Mouse (Mus musculus) G1E (cell line): ENCODE results near the gene Sstr4. TPM values are rescaled to one million over a fixed set of nuclear protein-coding genes. Genes with fewer than 3 reads are reported as not detected.

ENCODE experiments used
- ATAC-seq: 2 replicates; pipeline ENCODE4 v1.8.0; 2016; ENCODE audit warnings: mild to moderate bottlenecking; ENCODE audit not compliant: insufficient number of reproducible peaks, poor library complexity, low FRiP score, severe bottlenecking; ENCODE audit errors: extremely low read depth
- DNase-seq: peaks from one replicate; pipeline ENCODE4 v3.0.0; 2012; ENCODE audit warnings: low spot score
- H3K27me3 ChIP-seq: 2 replicates; pipeline ENCODE4 v1.6.1; 2012; ENCODE audit warnings: mild to moderate bottlenecking, low read length, inconsistent platforms; ENCODE audit not compliant: insufficient read depth
- H3K36me3 ChIP-seq: replicated peaks from 2 replicates; pipeline ENCODE3; 2012; ENCODE audit warnings: mild to moderate bottlenecking, inconsistent platforms
- H3K4me1 ChIP-seq: 2 replicates; pipeline ENCODE4 v1.6.1; 2012; ENCODE audit warnings: low read depth, low read length, inconsistent platforms, mixed read lengths; ENCODE audit not compliant: insufficient read depth
- H3K4me3 ChIP-seq: 2 replicates; pipeline ENCODE4 v1.5.1; 2012; ENCODE audit warnings: low read depth, mild to moderate bottlenecking, inconsistent platforms, low read length, moderate library complexity, mixed read lengths
- H3K9me3 ChIP-seq: replicated peaks from 2 replicates; pipeline ENCODE4 v1.6.1; 2012; ENCODE audit warnings: inconsistent platforms
- CTCF ChIP-seq: IDR thresholded peaks from 2 replicates; pipeline ENCODE4 v1.5.1; 2012; ENCODE audit warnings: low read depth, low read length, inconsistent platforms, mixed read lengths
- GATA1 ChIP-seq: IDR thresholded peaks from 2 replicates; pipeline ENCODE4 v1.6.1; 2012; ENCODE audit warnings: borderline replicate concordance, low read length, inconsistent platforms, mixed read lengths
- GATA2 ChIP-seq: IDR thresholded peaks from 2 replicates; pipeline ENCODE4 v1.6.1; 2012; ENCODE audit warnings: low read depth, low read length, inconsistent platforms, borderline replicate concordance
- POLR2AphosphoS5 ChIP-seq: IDR thresholded peaks from 2 replicates; pipeline ENCODE4 v1.6.1; 2012; ENCODE audit warnings: low read depth, low read length, inconsistent platforms; ENCODE audit not compliant: insufficient replicate concordance
- TAL1 ChIP-seq: conservative IDR thresholded peaks from 2 replicates; pipeline ENCODE4 v1.6.1; 2012; ENCODE audit warnings: low read depth, low read length, inconsistent platforms, mixed read lengths
- polyA plus RNA-seq: library from polyadenylated mRNA; stranded (reverse); fragments of >175 nt; gene quantifications from 2 replicates; pipeline ENCODE4 v1.2.3, GENCODE M21; 2012
- total RNA-seq, 2 experiments: library from RNA; stranded (forward) in 1 of 2; stranded (reverse) in 1 of 2; fragments of 200-1000 nt in 1 of 2; fragments of >200 nt in 1 of 2; fragmentation: Nextera tagmentation in 1 of 2; gene quantifications; 2 replicates each; pipeline ENCODE4 v1.2.3; 2014 to 2017

The Sstr4 gene
- total and polyA plus RNA-seq, 3 experiments = not detected

DNA sequence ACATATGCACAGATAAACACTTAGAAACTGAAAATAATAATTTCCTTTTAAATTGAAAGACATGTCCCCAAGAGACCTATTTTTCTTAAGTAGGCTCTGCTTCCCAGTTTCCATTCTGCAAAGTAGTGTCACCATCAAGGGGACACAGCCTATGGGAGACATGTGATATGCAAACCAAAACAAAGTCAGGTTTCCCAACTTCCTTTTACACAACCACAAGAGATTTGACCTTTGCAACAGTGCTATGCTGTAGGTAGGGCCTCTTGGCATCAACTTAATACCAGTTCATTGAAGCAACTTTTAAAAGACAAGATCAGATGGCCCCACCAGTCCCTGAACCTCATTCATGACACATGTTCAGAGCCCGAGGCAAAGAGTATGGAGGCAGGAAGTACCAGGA is 2.0 kb upstream of the Sstr4 start:
- TF ChIP-seq GATA2 (no peak), CTCF (no peak), GATA1 (no peak), POLR2AphosphoS5 (no peak), TAL1 (no peak)
- DNase-seq (no peak), ATAC-seq (no peak)
- Histone ChIP-seq H3K4me3 (no peak overlapping the region), H3K27me3 (no peaks in the 10 kb centered on the region), H3K36me3 (no peaks in the 10 kb centered on the region), H3K9me3 (peaks cover 50% of the 10 kb centered on the region), H3K4me1 (no peaks in the 10 kb centered on the region)

DNA sequence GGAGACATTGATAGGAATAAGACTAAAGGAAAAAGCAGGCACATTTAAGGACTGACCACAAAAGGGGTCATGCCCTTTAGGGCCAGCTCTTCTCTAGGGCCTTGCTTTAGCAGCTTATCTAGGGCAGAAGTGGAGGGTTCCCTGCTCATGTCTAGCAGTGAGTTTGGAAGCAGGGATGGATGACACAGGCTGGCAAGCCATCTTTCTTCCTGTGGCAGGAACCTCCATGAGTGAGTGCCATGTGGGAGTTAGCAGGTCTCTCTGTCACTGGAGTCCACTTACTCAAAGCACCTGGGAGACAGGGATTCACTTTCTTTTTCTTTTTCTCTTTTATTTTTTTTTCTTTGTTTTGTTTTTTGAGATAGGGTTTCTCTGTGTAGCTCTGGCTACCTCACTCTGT is 1.3 kb upstream of the Sstr4 start:
- no peak for ATAC-seq
- Histone ChIP-seq H3K9me3 (peaks cover 51% of the 10 kb centered on the region), H3K4me3 (no peak overlapping the region), H3K4me1 (no peaks in the 10 kb centered on the region), H3K27me3 (no peaks in the 10 kb centered on the region), H3K36me3 (no peaks in the 10 kb centered on the region)
- DNase-seq = no peak
- TF ChIP-seq POLR2AphosphoS5 = no peak
- TF ChIP-seq GATA2 = no peak
- TF ChIP-seq GATA1 = no peak

DNA sequence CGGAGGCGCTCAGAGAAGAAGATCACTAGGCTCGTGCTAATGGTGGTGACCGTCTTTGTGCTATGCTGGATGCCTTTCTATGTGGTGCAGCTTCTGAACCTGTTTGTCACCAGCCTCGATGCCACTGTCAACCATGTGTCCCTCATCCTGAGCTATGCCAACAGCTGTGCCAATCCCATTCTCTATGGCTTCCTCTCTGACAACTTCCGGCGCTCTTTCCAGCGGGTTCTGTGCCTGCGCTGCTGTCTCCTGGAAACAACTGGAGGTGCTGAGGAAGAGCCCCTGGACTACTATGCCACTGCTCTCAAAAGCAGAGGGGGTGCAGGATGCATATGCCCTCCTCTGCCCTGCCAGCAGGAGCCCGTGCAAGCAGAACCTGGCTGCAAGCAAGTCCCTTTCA is 1.1 kb downstream of the Sstr4 start:
- ATAC-seq (no peak), DNase-seq (no peak)
- Histone ChIP-seq H3K27me3 (no peaks in the 10 kb centered on the region), H3K4me3 (no peak overlapping the region; the same call in 1 of the 2 replicates), H3K4me1 (no peaks in the 10 kb centered on the region), H3K36me3 (no peaks in the 10 kb centered on the region), H3K9me3 (peaks cover 54% of the 10 kb centered on the region)
- TF ChIP-seq CTCF (no peak), POLR2AphosphoS5 (no peak), TAL1 (no peak), GATA2 (no peak), GATA1 (no peak)

- no peaks in the 10 kb centered on the region for H3K27me3 ChIP-seq
- H3K4me3 ChIP-seq = no peak overlapping the region
- H3K36me3 ChIP-seq = no peaks in the 10 kb centered on the region
- DNase-seq (no peak), ATAC-seq (no peak)
- H3K4me1 ChIP-seq = no peaks in the 10 kb centered on the region
- H3K9me3 ChIP-seq = peaks cover 58% of the 10 kb centered on the region
- no peak for TF ChIP-seq POLR2AphosphoS5
- no peak for TF ChIP-seq CTCF
- no peak for TF ChIP-seq TAL1
- TF ChIP-seq GATA1 = no peak
- no peak for TF ChIP-seq GATA2
These were observed 2.1 kb downstream of the Sstr4 start for GRCm38 (mm10) chr2:148397015-148397783.

GRCm38 (mm10) chr2:148397784-148398100 is 2.6 kb downstream of the Sstr4 start:
- Histone ChIP-seq H3K4me3 (no peak overlapping the region), H3K9me3 (peaks cover 57% of the 10 kb centered on the region), H3K36me3 (no peaks in the 10 kb centered on the region), H3K4me1 (no peaks in the 10 kb centered on the region), H3K27me3 (no peaks in the 10 kb centered on the region)
- no peak for TF ChIP-seq CTCF
- ATAC-seq (no peak), DNase-seq (no peak)

GRCm38 (mm10) chr2:148398901-148399685 is 3.9 kb downstream of the Sstr4 start:
- ATAC-seq = no peak
- DNase-seq = no peak
- Histone ChIP-seq H3K27me3 (no peaks in the 10 kb centered on the region), H3K4me1 (no peaks in the 10 kb centered on the region), H3K4me3 (no peak overlapping the region), H3K9me3 (peaks cover 57% of the 10 kb centered on the region), H3K36me3 (no peaks in the 10 kb centered on the region)
- no peak for TF ChIP-seq GATA1
- TF ChIP-seq CTCF = no peak
- no peak for TF ChIP-seq POLR2AphosphoS5
- no peak for TF ChIP-seq TAL1
- no peak for TF ChIP-seq GATA2
